Mouse (Mus musculus) heart, embryonic 10.5 days (tissue): Measurements from ENCODE around the gene Slc11a2. TPM values are rescaled to one million over a fixed set of nuclear protein-coding genes. Genes with fewer than 3 reads are reported as not detected.

ENCODE experiments used
- DNase-seq: peaks from one replicate; pipeline ENCODE4 v3.0.0-alpha.2; 2017; ENCODE audit warnings: low spot score
- H3K27ac ChIP-seq: fragments of 300-500 bp; sonication (generic); 2 replicates; pipeline ENCODE4 v1.5.1; 2016; ENCODE audit warnings: mild to moderate bottlenecking
- H3K27me3 ChIP-seq: fragments of 300-500 bp; sonication (generic); 2 replicates; pipeline ENCODE4 v1.6.1; 2016; ENCODE audit warnings: mild to moderate bottlenecking; ENCODE audit not compliant: poor library complexity, insufficient read depth, severe bottlenecking
- H3K36me3 ChIP-seq: fragments of 300-500 bp; sonication (generic); 2 replicates; pipeline ENCODE4 v1.6.1; 2016; ENCODE audit warnings: mild to moderate bottlenecking, moderate library complexity
- H3K4me1 ChIP-seq: fragments of 300-500 bp; sonication (generic); 2 replicates; pipeline ENCODE4 v1.6.1; 2016; ENCODE audit warnings: mild to moderate bottlenecking
- H3K4me3 ChIP-seq: fragments of 300-500 bp; sonication (generic); 2 replicates; pipeline ENCODE4 v1.5.1; 2016; ENCODE audit warnings: mild to moderate bottlenecking, moderate library complexity
- H3K9me3 ChIP-seq: fragments of 300-500 bp; sonication (generic); 2 replicates; pipeline ENCODE4 v1.6.1; 2016; ENCODE audit warnings: mild to moderate bottlenecking, moderate library complexity
- WGBS: fragments of 180-500 bp; shearing (Covaris S2); methylation state at CpG from one replicate; pipeline ENCODE4 v1.1.7; 2016; 5-methylcytosine and 5-hydroxymethylcytosine counted together
- polyA plus RNA-seq: library from polyadenylated mRNA; unstranded; fragments of >200 nt; fragmentation: Nextera tagmentation; extraction: Ambion mirVana; gene quantifications from 2 replicates; pipeline ENCODE4 v1.2.1, GENCODE M21; 2016

Gene Slc11a2
- polyA plus RNA-seq, result 20.4 and 24.5 TPM in 2 replicates

GRCm38 (mm10) chr15:100424396-100425122, at the start of gene Slc11a2:
Gene Slc11a2 (minus strand): TSS chr15:100425072.
- Histone ChIP-seq H3K36me3 (no peaks in the 10 kb centered on the region), H3K4me3 (peak within 1 kb of the TSS; percentile 96), H3K4me1 (peaks cover 45% of the 10 kb centered on the region), H3K27ac (no peak within 1 kb of the TSS), H3K27me3 (peaks cover 32% of the 10 kb centered on the region), H3K9me3 (no peaks in the 10 kb centered on the region)
- 28% methylated on average over 17 of the region's 17 CpGs for WGBS
- no peak for DNase-seq

GRCm38 (mm10) chr15:100473926-100474503, 49.1 kb upstream of the Slc11a2 start:
- WGBS, result 77% methylated on average over 7 of the region's 7 CpGs
- no peak overlapping the region for H3K4me3 ChIP-seq
- H3K4me1 ChIP-seq, result peaks cover 13% of the 10 kb centered on the region
- H3K36me3 ChIP-seq, result peaks cover 82% of the 10 kb centered on the region
- H3K27me3 ChIP-seq, result no peaks in the 10 kb centered on the region
- H3K27ac ChIP-seq, result no peak overlapping the region
- no peak for DNase-seq
- H3K9me3 ChIP-seq, result no peaks in the 10 kb centered on the region

GRCm38 (mm10) chr15:100470037-100470436, 45.2 kb upstream of the Slc11a2 start:
- Histone ChIP-seq H3K9me3 (no peaks in the 10 kb centered on the region), H3K36me3 (peaks cover 44% of the 10 kb centered on the region), H3K27me3 (no peaks in the 10 kb centered on the region), H3K27ac (no peak overlapping the region), H3K4me1 (peaks cover 21% of the 10 kb centered on the region), H3K4me3 (peak overlapping the region; percentile 76)
- 49% methylated on average over 10 of the region's 10 CpGs for WGBS
- DNase-seq, result no peak

- under 1% methylated on average over 19 of the region's 19 CpGs for WGBS
- H3K4me1 ChIP-seq, result peaks cover 21% of the 10 kb centered on the region
- peak overlapping the region; percentile 97 for H3K27ac ChIP-seq
- H3K9me3 ChIP-seq, result no peaks in the 10 kb centered on the region
- H3K36me3 ChIP-seq, result peaks cover 35% of the 10 kb centered on the region
- peak overlapping the region; percentile 76 for H3K4me3 ChIP-seq
- DNase-seq, result no peak
- no peaks in the 10 kb centered on the region for H3K27me3 ChIP-seq
These were observed 44.3 kb upstream of the Slc11a2 start for GRCm38 (mm10) chr15:100469189-100469545.

GRCm38 (mm10) chr15:100468295-100469188, 43.7 kb upstream of the Slc11a2 start, which contains the start of gene Letmd1:
Gene Letmd1 (plus strand): TSS chr15:100469023.
- H3K27me3 ChIP-seq, result no peaks in the 10 kb centered on the region
- peak within 1 kb of the TSS; percentile 76 for H3K4me3 ChIP-seq
- 2% methylated on average over 84 of the region's 84 CpGs for WGBS
- H3K27ac ChIP-seq, result peak within 1 kb of the TSS; percentile 97
- peak; percentile 91 for DNase-seq
- no peaks in the 10 kb centered on the region for H3K9me3 ChIP-seq
- peaks cover 29% of the 10 kb centered on the region for H3K36me3 ChIP-seq
- peaks cover 21% of the 10 kb centered on the region for H3K4me1 ChIP-seq

GRCm38 (mm10) chr15:100467738-100468137, 42.9 kb upstream of the Slc11a2 start:
- H3K36me3 ChIP-seq, result peaks cover 22% of the 10 kb centered on the region
- no peak for DNase-seq

GRCm38 (mm10) chr15:100465432-100465831, 40.6 kb upstream of the Slc11a2 start:
- WGBS, result 64% methylated on average over 2 of the region's 2 CpGs
- peaks cover 32% of the 10 kb centered on the region for H3K4me1 ChIP-seq
- no peak for DNase-seq
- H3K27me3 ChIP-seq, result no peaks in the 10 kb centered on the region
- H3K4me3 ChIP-seq, result no peak overlapping the region
- no peak overlapping the region for H3K27ac ChIP-seq
- H3K36me3 ChIP-seq, result 0 out of 2 replicates have a peak, but pooled peaks cover under 1% of the 10 kb centered on the region
- H3K9me3 ChIP-seq, result no peaks in the 10 kb centered on the region

More at GRCm38 (mm10) chr15:100467738-100468137, 42.9 kb upstream of the Slc11a2 start:
- no peaks in the 10 kb centered on the region for H3K27me3 ChIP-seq
- 39% methylated on average over 8 of the region's 8 CpGs for WGBS
- no peak overlapping the region for H3K27ac ChIP-seq
- H3K4me1 ChIP-seq, result peaks cover 21% of the 10 kb centered on the region
- H3K9me3 ChIP-seq, result no peaks in the 10 kb centered on the region
- H3K4me3 ChIP-seq, result peak overlapping the region; percentile 76

GRCm38 (mm10) chr15:100463712-100464111, 38.8 kb upstream of the Slc11a2 start:
- Histone ChIP-seq H3K4me1 (peaks cover 20% of the 10 kb centered on the region), H3K27me3 (peaks cover 11% of the 10 kb centered on the region), H3K36me3 (no peaks in the 10 kb centered on the region), H3K27ac (no peak overlapping the region), H3K4me3 (no peak overlapping the region), H3K9me3 (no peaks in the 10 kb centered on the region)
- no peak for DNase-seq
- WGBS, result 24% methylated on average over 6 of the region's 6 CpGs

- WGBS, result 81% methylated on average over 5 of the region's 5 CpGs
- H3K27me3 ChIP-seq, result peaks cover 15% of the 10 kb centered on the region
- H3K4me3 ChIP-seq, result no peak overlapping the region
- DNase-seq, result no peak
- no peak overlapping the region for H3K27ac ChIP-seq
- H3K36me3 ChIP-seq, result no peaks in the 10 kb centered on the region
- peaks cover 11% of the 10 kb centered on the region; the same call in 1 of the 2 replicates for H3K4me1 ChIP-seq
- H3K9me3 ChIP-seq, result no peaks in the 10 kb centered on the region
These were observed 37.2 kb upstream of the Slc11a2 start for GRCm38 (mm10) chr15:100462086-100462485.

- H3K4me3 ChIP-seq, result no peak overlapping the region
- H3K9me3 ChIP-seq, result no peaks in the 10 kb centered on the region
- no peak for DNase-seq
- WGBS, result 55% methylated on average over 9 of the region's 9 CpGs
- H3K36me3 ChIP-seq, result no peaks in the 10 kb centered on the region
- H3K27ac ChIP-seq, result no peak overlapping the region
- peaks cover 11% of the 10 kb centered on the region; the same call in 1 of the 2 replicates for H3K4me1 ChIP-seq
- peaks cover 15% of the 10 kb centered on the region for H3K27me3 ChIP-seq
These were observed 36.8 kb upstream of the Slc11a2 start for GRCm38 (mm10) chr15:100461646-100462045.

GRCm38 (mm10) chr15:100460942-100461341, 36.1 kb upstream of the Slc11a2 start:
- 11% methylated on average over 12 of the region's 12 CpGs for WGBS
- DNase-seq, result no peak
- Histone ChIP-seq H3K27ac (no peak overlapping the region), H3K27me3 (peaks cover 15% of the 10 kb centered on the region), H3K9me3 (no peaks in the 10 kb centered on the region), H3K4me3 (peak overlapping the region; percentile 34; the same call in 1 of the 2 replicates), H3K36me3 (no peaks in the 10 kb centered on the region), H3K4me1 (peaks cover 11% of the 10 kb centered on the region; the same call in 1 of the 2 replicates)

GRCm38 (mm10) chr15:100458055-100458454, 33.2 kb upstream of the Slc11a2 start:
- no peak overlapping the region for H3K4me3 ChIP-seq
- H3K36me3 ChIP-seq, result no peaks in the 10 kb centered on the region
- 40% methylated on average over 10 of the region's 10 CpGs for WGBS
- H3K9me3 ChIP-seq, result no peaks in the 10 kb centered on the region
- H3K4me1 ChIP-seq, result peaks cover 11% of the 10 kb centered on the region; the same call in 1 of the 2 replicates
- H3K27me3 ChIP-seq, result peaks cover 15% of the 10 kb centered on the region
- H3K27ac ChIP-seq, result no peak overlapping the region
- no peak for DNase-seq
